Mouse (Mus musculus): Measurements from ENCODE around the gene Rab15. TPM values are rescaled to one million over a fixed set of nuclear protein-coding genes. Genes with fewer than 3 reads are reported as not detected.

Gene Rab15
- polyA plus RNA-seq, 1 experiment from 2014 or later: 0.08 TPM

DNA sequence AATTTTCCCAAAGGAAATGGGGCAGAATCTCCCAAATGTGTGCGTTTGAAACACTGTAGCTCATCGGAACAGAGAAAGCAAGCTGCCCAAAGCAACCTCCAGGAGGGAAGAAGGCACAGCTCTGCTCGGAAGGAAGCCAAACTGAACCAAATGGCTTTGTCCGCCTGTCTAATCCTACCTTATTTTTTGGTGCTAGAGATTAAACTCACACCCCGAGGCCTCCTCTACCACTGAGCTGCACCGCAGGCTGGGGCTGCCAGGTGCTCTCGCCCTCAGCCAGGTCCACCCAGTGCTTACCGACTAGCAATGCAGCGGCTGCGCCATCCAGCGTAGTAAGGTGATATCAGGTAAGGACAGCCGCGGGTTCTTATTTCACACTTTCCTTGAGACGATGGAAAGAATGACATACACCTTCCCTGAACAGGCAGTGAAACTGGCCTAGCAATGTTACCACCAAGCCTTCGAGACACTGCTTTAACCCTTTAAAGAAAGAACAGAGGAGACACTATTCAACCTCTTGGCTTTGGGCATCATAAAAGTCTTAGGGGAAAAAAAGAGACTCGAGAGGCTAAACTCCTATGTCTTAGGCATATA is 71.7 kb downstream of the Rab15 start:
- 80% methylated on average over 16 of the region's 16 CpGs for WGBS (ENCODE audit: insufficient replicate concordance)
- H3K4me1 ChIP-seq (ENCODE audit: insufficient read depth): no peaks in the 10 kb centered on the region
- 0 out of 2 replicates have a peak, but pooled peaks cover 4% of the 10 kb centered on the region for H3K27me3 ChIP-seq (ENCODE audit: insufficient read depth, low read length)
- no peak overlapping the region for H3K9ac ChIP-seq (replicated peaks)
- TF ChIP-seq EP300 (IDR thresholded peaks at IDR 0.05; ENCODE audit: low read depth) (no peak), CTCF (IDR thresholded peaks at IDR 0.05; ENCODE audit: low read depth) (no peak)
- H3K27ac ChIP-seq (ENCODE audit: low read depth): no peak overlapping the region
- ATAC-seq (no peak), DNase-seq (no peak)
- H3K36me3 ChIP-seq (replicated peaks; ENCODE audit: insufficient read depth, low read length): no peaks in the 10 kb centered on the region
- H3K4me3 ChIP-seq (ENCODE audit: low read depth, low read length): no peak overlapping the region
- no peaks in the 10 kb centered on the region for H3K9me3 ChIP-seq (ENCODE audit: low read length)
- H3K4me2 ChIP-seq (ENCODE audit: low read depth, low read length): no peak overlapping the region

Other genes starting within 250 kb of the Rab15 start
- 11.9 and 14.8 TPM in 2 replicates for gene Sptb, start 112.4 kb downstream of the Rab15 start, polyA plus RNA-seq (2015; fragmentation: Nextera tagmentation; extraction: Ambion mirVana)
- gene Churc1, start 57.4 kb downstream of the Rab15 start, polyA plus RNA-seq (2015; fragmentation: Nextera tagmentation; extraction: Ambion mirVana): 92.5 and 92.7 TPM in 2 replicates
- 14.9 and 16.2 TPM in 2 replicates for gene Fntb, start 57.3 kb downstream of the Rab15 start, polyA plus RNA-seq (2015; fragmentation: Nextera tagmentation; extraction: Ambion mirVana)
- gene Gpx2, start 27.4 kb downstream of the Rab15 start, polyA plus RNA-seq (2015; fragmentation: Nextera tagmentation; extraction: Ambion mirVana): 0.16 and 0.21 TPM in 2 replicates
- gene Max, start 139.3 kb upstream of the Rab15 start, polyA plus RNA-seq (2015; fragmentation: Nextera tagmentation; extraction: Ambion mirVana): 6.3 and 7.1 TPM in 2 replicates

Data from liver, postnatal 0 days (tissue).